Mouse (Mus musculus) ES-CJ7 (cell line): ENCODE data around the gene Arl15.
A peak's percentile ranks its signal among the peaks of the same experiment; 100 is the strongest.
"Not testable (repeated sequence)": the region's sequence is repeated elsewhere in the genome, so short reads cannot be mapped to it uniquely, and the experiment has no call there.

Experiments used
- DNase-seq: peaks from one replicate; pipeline ENCODE4 v3.0.0; 2011; ENCODE audit warnings: low read depth, low spot score

The Arl15 gene

GRCm38 (mm10) chr13:113794039-113794704 lies at the start of gene Arl15:
Gene Arl15 (plus strand): TSS chr13:113794505.
- DNase-seq: peak; percentile 98

- DNase-seq: peak; percentile 90
Observed at GRCm38 (mm10) chr13:113745301-113745700, 49.0 kb upstream of the Arl15 start.

GRCm38 (mm10) chr13:113750766-113751165 lies 43.5 kb upstream of the Arl15 start:
- no peak for DNase-seq

- DNase-seq: no peak
Observed at GRCm38 (mm10) chr13:113754731-113755689, 39.3 kb upstream of the Arl15 start.

- DNase-seq: no peak
Observed at GRCm38 (mm10) chr13:113755779-113756178, 38.5 kb upstream of the Arl15 start.

GRCm38 (mm10) chr13:113761717-113762116 lies 32.6 kb upstream of the Arl15 start:
- no peak for DNase-seq

- peak; percentile 66 for DNase-seq
Observed at GRCm38 (mm10) chr13:113762766-113763516, 31.4 kb upstream of the Arl15 start.

- DNase-seq: no peak
Observed at GRCm38 (mm10) chr13:113765411-113765810, 28.9 kb upstream of the Arl15 start.

GRCm38 (mm10) chr13:113769829-113770228 lies 24.5 kb upstream of the Arl15 start:
- DNase-seq: no peak

- no peak for DNase-seq
Observed at GRCm38 (mm10) chr13:113770340-113770739, 24.0 kb upstream of the Arl15 start.

- no peak for DNase-seq
Observed at GRCm38 (mm10) chr13:113771340-113771739, 23.0 kb upstream of the Arl15 start.

GRCm38 (mm10) chr13:113774799-113775198 lies 19.5 kb upstream of the Arl15 start:
- peak; percentile 92 for DNase-seq

- DNase-seq: no peak
Observed at GRCm38 (mm10) chr13:113775244-113776140, 18.8 kb upstream of the Arl15 start.

GRCm38 (mm10) chr13:113785803-113786202 lies 8.5 kb upstream of the Arl15 start:
- DNase-seq: no peak

GRCm38 (mm10) chr13:113787136-113787535 lies 7.2 kb upstream of the Arl15 start:
- DNase-seq: no peak

GRCm38 (mm10) chr13:113790016-113790415 lies 4.3 kb upstream of the Arl15 start:
- not testable (repeated sequence) for DNase-seq

- no peak for DNase-seq
Observed at GRCm38 (mm10) chr13:113793637-113794036, 668 bp upstream of the Arl15 start.

- peak; percentile 48 for DNase-seq
Observed at GRCm38 (mm10) chr13:113794705-113795655, 675 bp downstream of the Arl15 start.

- DNase-seq: no peak
Observed at GRCm38 (mm10) chr13:113797378-113797777, 3.1 kb downstream of the Arl15 start.

- DNase-seq: no peak
Observed at GRCm38 (mm10) chr13:113799361-113799760, 5.1 kb downstream of the Arl15 start.
